Mouse (Mus musculus) lung, embryonic 14.5 days (tissue): Measurements from ENCODE around the gene Pgd. TPM values are rescaled to one million over a fixed set of nuclear protein-coding genes. Genes with fewer than 3 reads are reported as not detected.
"Not testable (repeated sequence)": the region's sequence is repeated elsewhere in the genome, so short reads cannot be mapped to it uniquely, and the experiment has no call there.

Experiments
- ATAC-seq: fragments of 200-750 bp; cut with Nextera tagmentation; 2 replicates; pipeline ENCODE4 v1.8.0; 2017; ENCODE audit warnings: mild to moderate bottlenecking, moderate TSS enrichment, moderate library complexity; ENCODE audit not compliant: insufficient read depth
- DNase-seq: peaks from one replicate; pipeline ENCODE4 v3.0.0-alpha.2; 2015
- H3K27ac ChIP-seq: fragments of 300-500 bp; sonication (generic); 2 replicates; pipeline ENCODE4 v1.5.1; 2014; ENCODE audit warnings: low read depth, mild to moderate bottlenecking, moderate library complexity
- H3K27me3 ChIP-seq: fragments of 300-500 bp; sonication (generic); 2 replicates; pipeline ENCODE4 v1.6.1; 2014; ENCODE audit warnings: low read length, control low read depth; ENCODE audit not compliant: insufficient read depth
- H3K36me3 ChIP-seq: fragments of 300-500 bp; sonication (generic); 2 replicates; pipeline ENCODE4 v1.6.1; 2014; ENCODE audit warnings: control low read depth; ENCODE audit not compliant: insufficient read depth
- H3K4me1 ChIP-seq: fragments of 300-500 bp; sonication (generic); 2 replicates; pipeline ENCODE4 v1.6.1; 2014; ENCODE audit warnings: antibody characterized with exemption, control low read depth; ENCODE audit not compliant: insufficient read depth
- H3K4me2 ChIP-seq: fragments of 300-500 bp; sonication (generic); 2 replicates; pipeline ENCODE4 v1.6.1; 2014; ENCODE audit warnings: mild to moderate bottlenecking
- H3K4me3 ChIP-seq: fragments of 300-500 bp; sonication (generic); 2 replicates; pipeline ENCODE4 v1.5.1; 2014; ENCODE audit warnings: low read depth, low read length
- H3K9ac ChIP-seq: fragments of 300-500 bp; sonication (generic); 2 replicates; pipeline ENCODE4 v1.6.1; 2014
- H3K9me3 ChIP-seq: fragments of 300-500 bp; sonication (generic); 2 replicates; pipeline ENCODE4 v1.6.1; 2016; ENCODE audit warnings: low read depth, low read length, control low read depth
- CTCF ChIP-seq: IDR thresholded peaks from 2 replicates; pipeline ENCODE4 v1.5.1; 2016; ENCODE audit warnings: antibody characterized with exemption, low read depth
- WGBS: fragments of 180-500 bp; shearing (Covaris S2); extraction: QIAGEN DNeasy Blood & Tissue Kit; methylation state at CpG from one replicate; pipeline ENCODE4 v1.1.7; 2014; 5-methylcytosine and 5-hydroxymethylcytosine counted together
- polyA plus RNA-seq: library from polyadenylated mRNA; unstranded; fragments of >200 nt; fragmentation: Nextera tagmentation; extraction: Ambion mirVana; gene quantifications from 2 replicates; pipeline ENCODE4 v1.2.1, GENCODE M21; 2014

The Pgd gene
- polyA plus RNA-seq, 1 experiment from 2014 or later: 47.0 TPM

DNA sequence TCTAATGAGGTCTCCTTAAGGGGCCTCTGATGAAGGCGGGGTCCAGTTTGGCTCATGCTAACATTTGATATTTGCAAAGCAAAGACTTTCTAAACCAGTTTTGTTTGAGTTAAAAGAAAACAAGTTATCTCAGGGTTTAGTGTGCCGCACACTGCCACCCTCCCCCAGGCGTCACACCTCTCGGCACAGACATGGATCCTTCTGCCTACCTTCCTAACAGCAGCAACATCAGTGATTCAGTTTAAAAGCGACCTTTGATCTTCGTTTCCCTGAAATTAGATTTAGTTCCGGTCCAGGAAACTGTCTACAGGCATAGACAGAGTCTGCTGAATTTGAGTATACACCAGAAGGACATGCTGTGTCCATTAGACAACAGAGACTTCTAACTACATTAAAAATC, 11.8 kb upstream of the Pgd start:
- ATAC-seq (no peak), DNase-seq (no peak)
- TF ChIP-seq CTCF: no peak
- H3K4me1 ChIP-seq: no peaks in the 10 kb centered on the region
- no peaks in the 10 kb centered on the region for H3K27me3 ChIP-seq
- H3K4me3 ChIP-seq: no peak overlapping the region
- no peak overlapping the region for H3K27ac ChIP-seq
- no peaks in the 10 kb centered on the region for H3K9me3 ChIP-seq
- H3K36me3 ChIP-seq: peaks cover 39% of the 10 kb centered on the region
- H3K4me2 ChIP-seq: no peak overlapping the region
- no peak overlapping the region for H3K9ac ChIP-seq
- 70% methylated on average over 7 of the region's 7 CpGs for WGBS

DNA sequence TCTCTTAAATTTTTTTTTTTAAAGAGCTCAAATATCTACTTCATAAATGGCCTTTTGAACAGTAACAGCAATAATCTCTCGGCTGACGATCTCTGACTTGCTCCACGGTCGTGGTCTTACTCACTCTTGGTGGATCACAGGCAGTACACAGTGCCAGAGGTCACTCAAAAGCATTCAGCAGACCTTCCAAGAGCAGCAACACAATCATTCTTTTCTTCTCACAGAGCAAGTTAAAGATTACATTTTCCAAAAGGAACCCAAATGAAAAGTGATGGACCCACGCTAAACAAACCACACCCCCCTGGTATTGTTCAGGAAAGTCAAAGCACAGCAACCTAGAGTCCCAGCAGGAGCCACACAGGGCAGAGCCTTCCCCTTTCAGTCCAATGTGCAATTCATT, 10.5 kb upstream of the Pgd start:
- DNase-seq: no peak
- TF ChIP-seq CTCF: no peak
- WGBS: 45% methylated on average over 5 of the region's 5 CpGs
- Histone ChIP-seq H3K4me1 (no peaks in the 10 kb centered on the region), H3K4me3 (no peak overlapping the region), H3K36me3 (peaks cover 27% of the 10 kb centered on the region), H3K4me2 (no peak overlapping the region), H3K27ac (no peak overlapping the region), H3K27me3 (no peaks in the 10 kb centered on the region), H3K9ac (no peak overlapping the region), H3K9me3 (no peaks in the 10 kb centered on the region)
- ATAC-seq: no peak

DNA sequence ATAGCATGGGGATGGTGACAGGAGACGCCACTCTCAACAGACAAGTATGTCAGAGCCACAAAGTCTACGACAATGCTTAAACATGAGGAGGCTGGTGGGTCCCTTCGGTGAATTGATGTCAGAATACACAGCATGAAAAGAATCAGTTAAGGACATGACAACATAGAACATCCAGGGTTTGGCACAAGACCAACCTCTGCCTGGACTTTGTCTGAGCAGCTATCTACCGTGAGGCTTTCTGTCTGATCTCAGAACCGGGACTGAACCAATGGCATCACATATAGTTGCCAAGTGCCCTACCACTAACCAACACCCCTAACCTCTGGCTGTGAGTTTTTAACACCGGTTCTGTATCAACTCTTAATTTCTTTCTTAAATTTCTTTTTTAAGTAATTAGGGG, 10.1 kb upstream of the Pgd start:
- H3K4me1 ChIP-seq: no peaks in the 10 kb centered on the region
- DNase-seq: no peak
- H3K27me3 ChIP-seq: no peaks in the 10 kb centered on the region
- H3K36me3 ChIP-seq: peaks cover 23% of the 10 kb centered on the region
- no peak for TF ChIP-seq CTCF
- no peak overlapping the region for H3K4me2 ChIP-seq
- no peak overlapping the region for H3K27ac ChIP-seq
- H3K4me3 ChIP-seq: no peak overlapping the region
- no peak for ATAC-seq
- 73% methylated on average over 6 of the region's 6 CpGs for WGBS
- H3K9ac ChIP-seq: no peak overlapping the region
- H3K9me3 ChIP-seq: no peaks in the 10 kb centered on the region

DNA sequence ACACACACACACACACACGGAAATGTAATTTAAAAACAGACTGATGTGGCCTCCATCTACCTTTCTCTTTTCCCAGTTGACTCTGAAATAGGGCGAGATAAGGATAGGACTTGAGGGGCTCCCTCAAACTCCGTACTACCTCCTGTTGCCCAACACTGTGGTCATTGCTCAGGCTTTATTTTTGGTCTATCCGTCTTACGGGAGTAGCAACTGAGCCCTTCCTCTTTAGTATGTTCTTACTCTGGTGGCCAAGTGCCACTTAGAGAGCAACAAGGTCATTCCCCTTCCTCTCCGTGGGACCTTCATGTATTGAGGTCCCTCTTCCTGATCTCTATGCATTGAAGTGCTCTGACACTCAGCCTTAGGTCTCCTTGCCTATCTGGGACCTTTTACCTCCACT, 7.1 kb upstream of the Pgd start:
- 0 out of 2 replicates have a peak, but pooled peaks cover 4% of the 10 kb centered on the region for H3K36me3 ChIP-seq
- no peaks in the 10 kb centered on the region for H3K9me3 ChIP-seq
- H3K4me1 ChIP-seq: no peaks in the 10 kb centered on the region
- H3K9ac ChIP-seq: no peak overlapping the region
- no peaks in the 10 kb centered on the region for H3K27me3 ChIP-seq
- no peak overlapping the region for H3K4me2 ChIP-seq
- no peak overlapping the region for H3K4me3 ChIP-seq
- no peak for TF ChIP-seq CTCF
- no peak overlapping the region for H3K27ac ChIP-seq
- ATAC-seq (no peak), DNase-seq (no peak)
- WGBS: 76% methylated on average over 6 of the region's 6 CpGs

DNA sequence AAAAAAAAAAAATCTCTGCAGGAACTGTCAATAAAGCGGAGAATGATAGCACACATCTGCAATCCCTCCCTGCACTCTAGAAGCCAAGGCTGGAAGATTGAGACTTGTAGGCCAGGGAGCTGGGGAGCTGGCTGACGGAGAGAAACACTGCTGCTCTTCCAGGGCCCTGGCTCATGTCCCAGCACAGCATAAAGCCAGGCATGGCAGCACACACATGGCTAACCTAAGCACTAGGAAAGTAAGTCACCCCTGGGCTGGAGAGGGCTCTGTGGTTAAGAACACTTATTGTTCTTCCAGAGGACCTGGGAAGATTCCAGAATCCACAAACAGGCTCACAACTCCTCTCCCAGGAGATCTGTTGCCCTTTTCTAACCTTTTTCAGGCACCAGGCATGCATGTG, 6.1 kb upstream of the Pgd start:
- ATAC-seq (peak; percentile 43; the same call in 1 of the 2 replicates), DNase-seq (peak; percentile 65)
- no peaks in the 10 kb centered on the region for H3K9me3 ChIP-seq
- H3K9ac ChIP-seq: no peak overlapping the region
- 0 out of 2 replicates have a peak, but pooled peaks cover 4% of the 10 kb centered on the region for H3K36me3 ChIP-seq
- no peak overlapping the region for H3K4me2 ChIP-seq
- no peaks in the 10 kb centered on the region for H3K4me1 ChIP-seq
- H3K27ac ChIP-seq: peak overlapping the region; percentile 78
- TF ChIP-seq CTCF: no peak
- 44% methylated on average over 2 of the region's 2 CpGs for WGBS
- no peak overlapping the region for H3K4me3 ChIP-seq
- no peaks in the 10 kb centered on the region for H3K27me3 ChIP-seq

DNA sequence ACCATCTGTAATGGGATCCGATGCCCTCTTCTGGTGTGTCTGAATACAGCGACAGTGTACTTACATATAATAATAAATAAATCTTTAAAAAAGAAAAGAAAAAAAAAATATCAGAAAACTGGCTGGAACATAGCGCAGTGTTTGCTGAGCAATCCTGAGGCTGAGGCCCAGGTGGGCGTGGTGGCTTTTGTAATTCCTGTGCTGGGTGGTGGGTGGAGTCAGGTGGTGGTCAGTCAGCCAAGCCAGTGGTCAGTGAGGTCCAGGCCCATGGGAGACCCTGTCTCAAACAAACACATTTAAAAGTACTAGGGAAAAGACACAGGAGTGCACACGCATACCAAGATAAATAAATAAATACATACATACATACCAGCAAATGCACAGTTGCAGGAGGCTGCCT, 5.5 kb upstream of the Pgd start:
- no peak for DNase-seq
- WGBS: 76% methylated on average over 5 of the region's 5 CpGs
- no peak overlapping the region for H3K4me2 ChIP-seq
- no peak overlapping the region for H3K9ac ChIP-seq
- TF ChIP-seq CTCF: no peak
- no peaks in the 10 kb centered on the region for H3K9me3 ChIP-seq
- no peaks in the 10 kb centered on the region for H3K4me1 ChIP-seq
- H3K27ac ChIP-seq: peak overlapping the region; percentile 78; the same call in 1 of the 2 replicates
- H3K27me3 ChIP-seq: no peaks in the 10 kb centered on the region
- no peak for ATAC-seq
- H3K4me3 ChIP-seq: no peak overlapping the region
- H3K36me3 ChIP-seq: 0 out of 2 replicates have a peak, but pooled peaks cover 2% of the 10 kb centered on the region

DNA sequence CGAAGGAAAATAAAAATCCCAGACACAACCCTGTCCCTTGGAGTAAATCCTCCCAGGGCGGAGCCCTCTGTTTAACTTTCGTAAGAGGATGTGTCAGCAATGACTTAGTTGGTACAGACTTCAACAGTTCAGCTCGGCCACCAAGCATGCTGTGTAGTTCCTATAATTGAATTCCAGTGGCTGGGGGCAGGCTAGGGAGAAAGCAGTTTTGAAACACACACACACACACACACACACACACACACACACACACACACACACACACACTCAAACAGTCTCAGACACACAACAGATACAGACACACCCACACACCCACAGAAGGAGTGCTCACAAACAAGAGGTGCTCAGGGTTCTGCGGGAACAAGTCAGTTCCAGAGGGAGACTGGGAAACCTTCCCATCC, 5.0 kb upstream of the Pgd start:
- DNase-seq: peak; percentile 38
- no peak for ATAC-seq
- Histone ChIP-seq H3K27ac (no peak overlapping the region), H3K9me3 (no peaks in the 10 kb centered on the region), H3K36me3 (no peaks in the 10 kb centered on the region), H3K9ac (no peak overlapping the region), H3K27me3 (no peaks in the 10 kb centered on the region), H3K4me3 (no peak overlapping the region), H3K4me2 (no peak overlapping the region), H3K4me1 (no peaks in the 10 kb centered on the region)
- no peak for TF ChIP-seq CTCF
- 63% methylated on average over 5 of the region's 5 CpGs for WGBS

DNA sequence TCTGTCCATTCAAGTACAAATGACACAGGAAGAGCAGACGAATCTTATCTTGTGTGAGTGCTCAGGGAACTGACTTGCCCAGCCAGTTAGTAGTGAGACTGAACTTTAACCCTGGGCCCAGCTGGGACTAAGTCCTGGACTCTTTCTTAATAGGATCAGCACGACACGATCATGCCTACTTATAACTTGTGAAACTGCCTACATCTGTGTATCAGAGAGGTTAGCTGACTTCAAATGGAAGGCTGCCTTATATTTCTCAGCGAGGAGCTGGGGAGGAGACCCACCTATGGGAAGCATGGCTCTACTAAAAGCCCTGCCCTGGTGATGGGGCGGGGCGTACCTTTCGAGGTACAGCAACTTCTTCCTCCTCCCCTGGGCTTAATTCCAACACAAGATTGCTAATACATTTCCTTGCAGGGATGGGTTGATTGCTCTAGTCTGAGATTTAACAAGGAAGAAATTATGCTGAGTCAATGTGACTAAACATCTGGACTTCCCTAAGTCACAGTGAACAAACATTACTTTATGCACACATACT, 3.9 kb upstream of the Pgd start:
- Histone ChIP-seq H3K4me2 (no peak overlapping the region), H3K27me3 (no peaks in the 10 kb centered on the region), H3K27ac (no peak overlapping the region), H3K4me3 (no peak overlapping the region), H3K9ac (no peak overlapping the region), H3K4me1 (no peaks in the 10 kb centered on the region), H3K36me3 (no peaks in the 10 kb centered on the region), H3K9me3 (no peaks in the 10 kb centered on the region)
- no peak for TF ChIP-seq CTCF
- DNase-seq (no peak), ATAC-seq (no peak)
- WGBS: 51% methylated on average over 7 of the region's 7 CpGs

DNA sequence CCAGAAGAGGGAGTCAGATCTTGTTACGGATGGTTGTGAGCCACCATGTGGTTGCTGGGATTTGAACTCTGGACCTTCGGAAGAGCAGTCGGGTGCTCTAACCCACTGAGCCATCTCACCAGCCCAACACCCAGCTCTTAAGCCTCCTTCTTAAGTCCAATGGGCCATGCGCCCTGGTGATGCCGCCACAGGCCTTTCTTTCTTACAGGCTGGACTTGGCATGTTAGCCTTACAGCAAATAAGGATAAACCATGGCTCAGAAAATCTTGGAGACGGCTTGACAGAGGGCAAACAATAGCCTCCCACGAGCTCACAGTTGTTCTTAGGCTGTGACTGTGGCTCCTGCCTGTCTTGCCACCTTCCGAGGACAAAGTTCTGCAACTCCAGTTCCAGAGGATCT, 3.4 kb upstream of the Pgd start:
- not testable (repeated sequence) for DNase-seq, H3K36me3 ChIP-seq, ATAC-seq, H3K4me1 ChIP-seq, H3K9me3 ChIP-seq, H3K4me2 ChIP-seq, H3K9ac ChIP-seq, H3K4me3 ChIP-seq, H3K27me3 ChIP-seq, H3K27ac ChIP-seq
- WGBS: 69% methylated on average over 7 of the region's 8 CpGs
